Mouse (Mus musculus): Measurements from ENCODE around the gene Pepd.

Pepd gene

DNA sequence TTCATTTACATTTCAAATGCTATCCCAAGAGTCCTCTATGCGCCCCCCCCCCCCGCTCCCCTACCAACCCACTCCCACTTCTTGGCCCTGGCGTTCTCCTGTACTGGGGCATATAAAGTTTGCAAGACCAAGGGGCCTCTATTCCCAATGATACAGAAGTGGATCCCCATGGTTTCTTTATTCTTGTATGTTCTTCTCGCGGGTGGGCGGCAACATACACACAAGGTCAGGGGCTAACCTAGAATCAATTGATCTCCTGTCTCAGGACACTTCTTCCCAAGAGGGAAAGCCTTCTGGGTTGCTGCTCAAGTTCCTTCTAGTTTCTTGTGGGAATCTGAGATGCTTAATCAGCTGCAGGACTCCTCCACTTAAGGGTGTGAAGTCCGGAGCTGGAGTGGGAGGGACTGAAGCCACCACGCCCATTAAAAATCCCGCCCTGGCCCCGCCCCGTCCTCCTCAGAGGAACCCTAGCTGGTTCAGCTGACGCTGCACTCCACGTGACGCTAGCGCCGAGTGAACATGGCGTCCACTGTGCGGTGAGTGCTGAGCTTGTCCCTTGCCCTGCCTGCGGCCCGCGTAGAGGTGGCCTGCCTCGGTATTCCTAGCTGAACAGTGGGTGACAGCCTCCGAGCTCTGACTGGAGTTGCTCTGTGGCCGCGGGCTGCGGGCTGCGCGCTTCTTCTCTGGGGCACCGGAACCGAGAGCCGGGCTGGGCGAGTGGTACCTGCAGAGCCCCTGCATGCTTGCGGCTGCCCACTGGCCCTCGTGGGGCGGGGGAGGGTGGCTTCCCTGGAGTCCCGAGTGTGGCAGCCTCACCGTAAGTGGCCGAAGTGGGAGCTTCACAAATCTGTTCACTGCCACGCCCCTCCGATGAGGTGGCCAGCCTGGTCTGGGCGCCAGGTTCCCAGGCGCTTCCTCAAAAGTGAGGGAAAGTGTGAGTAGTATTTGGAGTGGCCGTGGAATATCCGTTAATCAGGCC is at the start of gene Pepd:
Gene Pepd (plus strand): TSS at position 461 of the 979 bp plus-strand sequence.
- DNase-seq (ENCODE audit: low spot score): peak; percentile 63

DNA sequence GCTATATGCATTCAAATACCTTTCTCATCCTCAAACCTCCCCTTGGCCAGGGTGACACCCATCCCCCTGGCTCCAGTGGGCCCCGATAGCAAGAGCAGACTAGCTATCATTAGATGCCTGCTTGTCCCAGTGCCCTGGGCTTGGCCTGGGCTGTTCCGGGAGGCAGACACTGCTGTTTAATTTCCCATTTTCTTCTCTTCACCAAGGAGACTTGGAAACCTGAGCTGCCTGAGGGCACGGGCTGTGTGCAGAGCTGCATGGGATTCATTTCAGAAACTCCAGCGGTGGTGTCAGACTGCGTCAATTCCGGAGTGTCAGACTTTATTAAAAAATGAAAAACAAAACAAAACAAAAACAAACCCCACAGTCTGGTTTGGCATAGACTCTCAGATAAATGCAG is 44.9 kb upstream of the Pepd start:
- DNase-seq (ENCODE audit: low spot score): no peak

DNA sequence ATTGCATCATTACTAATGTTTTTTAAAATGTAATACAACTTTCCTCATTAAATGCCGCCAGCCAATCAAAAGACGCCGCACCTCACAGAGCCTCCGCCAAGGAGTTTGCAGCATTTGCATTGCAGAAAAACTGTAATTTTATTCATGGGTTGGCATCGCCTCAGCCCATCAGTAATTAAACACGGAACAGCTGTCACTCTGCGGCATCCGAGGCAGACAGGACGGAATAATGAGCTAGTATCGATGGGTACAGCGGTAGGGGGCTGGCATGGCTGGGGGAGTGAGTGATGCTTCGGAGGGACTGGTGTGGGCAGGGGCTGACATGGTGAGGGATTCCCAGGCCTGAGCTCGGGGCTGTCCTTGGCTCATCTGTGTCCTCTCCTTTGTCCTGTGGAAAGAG is 42.5 kb upstream of the Pepd start:
- no peak for DNase-seq (ENCODE audit: low spot score)

- DNase-seq (ENCODE audit: low spot score): no peak
Measured at GRCm38 (mm10) chr7:34876787-34877186, 35.4 kb upstream of the Pepd start.

DNA sequence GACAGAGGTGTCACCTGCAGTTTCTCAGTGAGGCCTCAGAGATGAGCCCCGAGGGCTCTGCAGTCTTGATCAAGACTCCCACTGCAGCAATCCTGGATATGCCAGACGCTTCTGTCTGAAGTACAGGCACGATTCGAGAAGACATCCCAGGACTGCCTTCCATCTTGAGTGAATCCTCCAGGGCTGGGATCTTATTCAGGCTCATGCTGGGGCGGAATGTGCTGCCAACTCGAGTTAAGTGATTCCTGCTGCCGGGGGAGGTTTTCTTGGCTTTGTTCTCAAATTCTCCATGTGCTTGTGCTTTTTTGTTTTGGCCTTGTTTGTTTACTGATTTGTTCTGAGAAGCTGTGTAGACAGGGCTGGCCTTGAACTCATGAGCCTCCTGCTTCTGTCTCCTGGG is 34.4 kb upstream of the Pepd start:
- DNase-seq (ENCODE audit: low spot score): no peak

- DNase-seq (ENCODE audit: low spot score): no peak
Measured at GRCm38 (mm10) chr7:34888441-34888840, 23.7 kb upstream of the Pepd start.

DNA sequence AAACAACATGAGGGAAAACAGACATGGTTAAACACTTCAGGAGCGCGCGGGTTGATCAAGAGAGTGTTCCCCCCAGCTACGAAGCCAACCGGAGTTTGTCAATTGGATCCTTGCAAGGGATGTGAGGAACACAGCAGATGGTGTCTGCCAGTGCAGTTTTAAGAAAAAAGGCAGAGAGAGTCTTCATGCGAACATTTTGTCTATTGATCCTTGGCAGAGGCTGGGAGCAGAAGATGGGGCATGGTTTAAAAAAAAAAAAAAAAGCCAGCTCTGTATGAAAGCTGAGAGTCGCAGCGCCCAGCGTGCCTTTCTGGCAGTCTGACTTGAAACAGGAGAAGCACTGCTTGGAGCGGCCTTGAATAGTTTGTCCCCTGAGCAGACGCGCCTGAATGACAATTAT is 23.3 kb upstream of the Pepd start:
- DNase-seq (ENCODE audit: low spot score): no peak

DNA sequence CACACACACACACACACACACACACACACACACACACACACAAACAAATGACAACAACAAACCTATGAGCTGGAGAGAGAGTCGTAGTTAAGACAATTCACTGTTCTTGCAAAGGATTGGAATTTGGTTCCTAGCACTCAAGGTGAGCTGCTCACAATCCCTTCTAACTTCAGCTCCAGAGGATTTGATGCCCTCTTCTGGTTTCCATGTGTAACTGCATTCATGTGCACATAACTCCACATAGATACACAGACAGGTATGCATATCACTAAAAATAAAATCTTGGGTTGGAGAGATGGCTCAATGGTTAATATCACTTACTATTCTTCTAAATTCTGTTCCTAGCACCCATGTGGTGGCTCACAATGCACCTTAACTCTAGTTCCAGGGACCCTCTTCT is 19.3 kb upstream of the Pepd start:
- no peak for DNase-seq (ENCODE audit: low spot score)

- no peak for DNase-seq (ENCODE audit: low spot score)
Measured at GRCm38 (mm10) chr7:34896461-34896860, 15.7 kb upstream of the Pepd start.

- DNase-seq (ENCODE audit: low spot score): no peak
Measured at GRCm38 (mm10) chr7:34897058-34897457, 15.1 kb upstream of the Pepd start.

- no peak for DNase-seq (ENCODE audit: low spot score)
Measured at GRCm38 (mm10) chr7:34910096-34911066, 1.8 kb upstream of the Pepd start.

- DNase-seq (ENCODE audit: low spot score): no peak
Measured at GRCm38 (mm10) chr7:34913956-34914355, 1.8 kb downstream of the Pepd start.

GRCm38 (mm10) chr7:34915555-34915954 is 3.4 kb downstream of the Pepd start:
- DNase-seq (ENCODE audit: low spot score): no peak

- DNase-seq (ENCODE audit: low spot score): no peak
Measured at GRCm38 (mm10) chr7:34917558-34917957, 5.4 kb downstream of the Pepd start.

DNA sequence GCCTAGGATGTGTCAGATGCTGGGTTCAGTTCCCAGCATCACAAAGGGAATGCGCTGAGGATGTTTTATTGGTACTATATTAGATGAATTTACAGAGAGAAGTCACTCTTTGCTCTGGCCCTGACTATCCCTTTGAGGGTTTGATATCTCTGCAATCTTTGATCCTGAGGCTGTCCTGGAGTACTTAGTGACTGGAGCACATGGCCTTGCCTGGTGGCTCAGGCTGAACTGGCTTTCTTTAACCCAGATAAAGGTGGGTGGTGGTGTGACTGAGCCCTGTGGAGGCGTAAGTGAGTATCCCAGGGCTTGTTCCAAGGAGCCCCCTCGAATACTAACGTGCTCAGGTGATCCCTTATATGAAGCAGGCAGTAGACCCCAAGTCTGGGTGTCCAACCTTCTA is 5.8 kb downstream of the Pepd start:
- no peak for DNase-seq (ENCODE audit: low spot score)

- no peak for DNase-seq (ENCODE audit: low spot score)
Measured at GRCm38 (mm10) chr7:34918416-34918815, 6.2 kb downstream of the Pepd start.

GRCm38 (mm10) chr7:34919054-34919453 is 6.9 kb downstream of the Pepd start:
- no peak for DNase-seq (ENCODE audit: low spot score)

- no peak for DNase-seq (ENCODE audit: low spot score)
Measured at GRCm38 (mm10) chr7:34919809-34920208, 7.6 kb downstream of the Pepd start.

DNA sequence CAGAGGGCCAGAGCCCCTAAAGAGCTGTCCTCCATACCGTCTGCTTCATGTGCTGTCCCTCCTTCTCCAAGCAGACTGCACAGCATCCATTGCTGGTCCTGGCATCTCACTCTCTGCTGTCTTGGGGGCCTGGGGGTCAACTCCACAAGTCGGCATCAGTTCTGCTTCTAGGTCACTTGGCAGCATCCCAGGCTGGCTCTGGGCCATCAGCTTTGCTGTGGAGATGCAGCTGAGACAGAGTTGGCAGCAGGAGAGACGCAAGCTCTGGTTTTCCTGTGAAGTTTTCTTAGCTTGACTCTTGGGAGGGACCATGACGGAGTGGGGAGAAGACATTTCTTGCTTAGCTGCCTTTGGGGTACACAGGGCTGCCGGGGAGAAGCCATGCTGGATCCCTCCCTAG is 13.0 kb downstream of the Pepd start:
- no peak for DNase-seq (ENCODE audit: low spot score)

DNA sequence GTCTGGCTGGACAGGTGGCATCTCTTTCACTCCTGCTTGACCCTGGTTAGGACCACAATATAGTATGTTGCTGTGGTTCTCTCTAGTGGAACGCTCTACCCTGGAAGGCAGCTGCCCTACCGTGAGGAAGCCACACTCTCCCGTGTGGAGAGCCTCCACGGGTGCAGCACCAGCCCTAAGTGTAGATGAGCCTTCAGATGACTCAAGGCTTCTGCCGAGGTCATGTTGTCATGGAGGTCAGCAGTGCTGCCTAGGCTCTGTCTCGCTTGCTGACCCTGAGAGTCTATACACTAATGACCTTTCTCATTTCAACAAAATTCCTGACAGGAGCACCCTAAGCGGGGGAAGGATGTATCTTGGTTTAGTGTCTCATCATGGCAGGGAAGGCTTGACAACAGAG is 13.8 kb downstream of the Pepd start:
- DNase-seq (ENCODE audit: low spot score): no peak

GRCm38 (mm10) chr7:34929614-34930262 is 17.6 kb downstream of the Pepd start:
- DNase-seq (ENCODE audit: low spot score): no peak

GRCm38 (mm10) chr7:34930263-34930757 is 18.1 kb downstream of the Pepd start:
- no peak for DNase-seq (ENCODE audit: low spot score)

Data from ovary, postnatal 10 days (tissue).